Mouse (Mus musculus) stomach, embryonic 15.5 days (tissue): Measurements from ENCODE around the gene Arfip2. TPM values are rescaled to one million over a fixed set of nuclear protein-coding genes. Genes with fewer than 3 reads are reported as not detected.

ENCODE experiments used
- ATAC-seq: fragments of 200-750 bp; cut with Nextera tagmentation; 2 replicates; pipeline ENCODE4 v1.8.0; 2017; ENCODE audit warnings: low read depth, moderate number of reproducible peaks, moderate TSS enrichment; ENCODE audit not compliant: insufficient read depth, low FRiP score
- H3K27ac ChIP-seq: fragments of 300-500 bp; sonication (generic); 2 replicates; pipeline ENCODE4 v1.5.1; 2015; ENCODE audit warnings: mild to moderate bottlenecking, inconsistent platforms
- H3K27me3 ChIP-seq: fragments of 300-500 bp; sonication (generic); replicated peaks from 2 replicates; pipeline ENCODE4 v1.6.1; 2015; ENCODE audit warnings: inconsistent platforms
- H3K36me3 ChIP-seq: fragments of 300-500 bp; sonication (generic); 2 replicates; pipeline ENCODE4 v1.6.1; 2015; ENCODE audit warnings: inconsistent platforms
- H3K4me1 ChIP-seq: fragments of 300-500 bp; sonication (generic); 2 replicates; pipeline ENCODE4 v1.6.1; 2015; ENCODE audit warnings: inconsistent platforms
- H3K4me2 ChIP-seq: fragments of 300-500 bp; sonication (generic); 2 replicates; pipeline ENCODE4 v1.6.1; 2015; ENCODE audit warnings: mild to moderate bottlenecking, inconsistent platforms
- H3K4me3 ChIP-seq: fragments of 300-500 bp; sonication (generic); replicated peaks from 2 replicates; pipeline ENCODE4 v1.5.1; 2015; ENCODE audit warnings: inconsistent platforms
- H3K9ac ChIP-seq: fragments of 300-500 bp; sonication (generic); 2 replicates; pipeline ENCODE4 v1.6.1; 2015; ENCODE audit warnings: inconsistent platforms
- H3K9me3 ChIP-seq: fragments of 300-500 bp; sonication (generic); 2 replicates; pipeline ENCODE4 v1.6.1; 2016; ENCODE audit warnings: inconsistent platforms
- WGBS: fragments of 180-500 bp; shearing (Covaris S2); methylation state at CpG from one replicate; pipeline ENCODE4 v1.1.7; 2015; 5-methylcytosine and 5-hydroxymethylcytosine counted together
- polyA plus RNA-seq: library from polyadenylated mRNA; unstranded; fragments of >200 nt; fragmentation: Nextera tagmentation; extraction: Ambion mirVana; gene quantifications from 2 replicates; pipeline ENCODE4 v1.2.1, GENCODE M21; 2015

Arfip2 gene
- polyA plus RNA-seq, 1 experiment from 2014 or later = 69.0 TPM

- Histone ChIP-seq H3K9me3 (no peaks in the 10 kb centered on the region), H3K4me1 (peaks cover 9% of the 10 kb centered on the region; the same call in 1 of the 2 replicates), H3K4me3 (peak within 1 kb of the TSS; percentile 73), H3K27ac (peak within 1 kb of the TSS; percentile 74), H3K9ac (peak within 1 kb of the TSS; percentile 62; the same call in 1 of the 2 replicates), H3K4me2 (peak within 1 kb of the TSS; percentile 85), H3K36me3 (peaks cover 16% of the 10 kb centered on the region; the same call in 1 of the 2 replicates), H3K27me3 (no peaks in the 10 kb centered on the region)
- ATAC-seq = peak; percentile 91
- WGBS = 2% methylated on average over 44 of the region's 71 CpGs
These were observed 7.0 kb downstream of the Arfip2 start, which contains the start of gene Trim3 for GRCm38 (mm10) chr7:105633127-105633800. TSS of gene Trim3 (minus strand) at chr7:105633571.

- WGBS = 28% methylated on average over 4 of the region's 4 CpGs
- H3K36me3 ChIP-seq = peaks cover 16% of the 10 kb centered on the region; the same call in 1 of the 2 replicates
- peaks cover 9% of the 10 kb centered on the region; the same call in 1 of the 2 replicates for H3K4me1 ChIP-seq
- peak overlapping the region; percentile 85 for H3K4me2 ChIP-seq
- H3K9me3 ChIP-seq = no peaks in the 10 kb centered on the region
- H3K27ac ChIP-seq = no peak overlapping the region
- no peaks in the 10 kb centered on the region for H3K27me3 ChIP-seq
- no peak for ATAC-seq
- peak overlapping the region; percentile 73 for H3K4me3 ChIP-seq
- no peak overlapping the region; the same call in 1 of the 2 replicates for H3K9ac ChIP-seq
These were observed 7.7 kb downstream of the Arfip2 start for GRCm38 (mm10) chr7:105632551-105632972.

- H3K9ac ChIP-seq = no peak overlapping the region
- WGBS = 10% methylated on average over 3 of the region's 3 CpGs
- H3K36me3 ChIP-seq = peaks cover 12% of the 10 kb centered on the region; the same call in 1 of the 2 replicates
- no peaks in the 10 kb centered on the region for H3K9me3 ChIP-seq
- H3K4me1 ChIP-seq = peaks cover 6% of the 10 kb centered on the region; the same call in 1 of the 2 replicates
- H3K27me3 ChIP-seq = no peaks in the 10 kb centered on the region
- 0 out of 2 replicates have a peak, but pooled peaks have one; percentile 12 for ATAC-seq
- H3K4me3 ChIP-seq = no peak overlapping the region
- no peak overlapping the region for H3K4me2 ChIP-seq
- H3K27ac ChIP-seq = no peak overlapping the region
These were observed 11.6 kb downstream of the Arfip2 start for GRCm38 (mm10) chr7:105628633-105629032.

- no peak overlapping the region for H3K4me2 ChIP-seq
- peaks cover 26% of the 10 kb centered on the region; the same call in 1 of the 2 replicates for H3K36me3 ChIP-seq
- 0 out of 2 replicates have a peak, but pooled peaks cover 6% of the 10 kb centered on the region for H3K4me1 ChIP-seq
- no peaks in the 10 kb centered on the region for H3K9me3 ChIP-seq
- ATAC-seq = no peak
- no peaks in the 10 kb centered on the region for H3K27me3 ChIP-seq
- no peak overlapping the region for H3K4me3 ChIP-seq
- H3K27ac ChIP-seq = no peak overlapping the region
- WGBS = 73% methylated on average over 6 of the region's 6 CpGs
- H3K9ac ChIP-seq = no peak overlapping the region
These were observed 14.8 kb downstream of the Arfip2 start for GRCm38 (mm10) chr7:105625397-105625796.

- WGBS = 72% methylated on average over 8 of the region's 8 CpGs
- Histone ChIP-seq H3K27ac (no peak overlapping the region), H3K4me3 (no peak overlapping the region), H3K4me1 (no peaks in the 10 kb centered on the region), H3K36me3 (peaks cover 37% of the 10 kb centered on the region), H3K9me3 (no peaks in the 10 kb centered on the region), H3K4me2 (no peak overlapping the region), H3K27me3 (no peaks in the 10 kb centered on the region), H3K9ac (no peak overlapping the region)
- ATAC-seq = no peak
These were observed 18.4 kb downstream of the Arfip2 start for GRCm38 (mm10) chr7:105621646-105622292.

GRCm38 (mm10) chr7:105621053-105621452 is 19.2 kb downstream of the Arfip2 start:
- 69% methylated on average over 4 of the region's 4 CpGs for WGBS

GRCm38 (mm10) chr7:105619701-105620100 is 20.5 kb downstream of the Arfip2 start:
- Histone ChIP-seq H3K36me3 (peaks cover 32% of the 10 kb centered on the region), H3K9me3 (no peaks in the 10 kb centered on the region), H3K9ac (no peak overlapping the region), H3K27ac (no peak overlapping the region), H3K27me3 (no peaks in the 10 kb centered on the region), H3K4me2 (no peak overlapping the region), H3K4me3 (no peak overlapping the region), H3K4me1 (no peaks in the 10 kb centered on the region)
- WGBS = 46% methylated on average over 3 of the region's 3 CpGs
- no peak for ATAC-seq

More at GRCm38 (mm10) chr7:105621053-105621452, 19.2 kb downstream of the Arfip2 start:
- H3K4me3 ChIP-seq = no peak overlapping the region
- H3K36me3 ChIP-seq = peaks cover 37% of the 10 kb centered on the region
- no peaks in the 10 kb centered on the region for H3K27me3 ChIP-seq
- no peak overlapping the region for H3K27ac ChIP-seq
- no peak for ATAC-seq
- no peaks in the 10 kb centered on the region for H3K9me3 ChIP-seq
- H3K4me2 ChIP-seq = no peak overlapping the region
- no peaks in the 10 kb centered on the region for H3K4me1 ChIP-seq
- H3K9ac ChIP-seq = no peak overlapping the region

- Histone ChIP-seq H3K4me2 (no peak overlapping the region), H3K9me3 (no peaks in the 10 kb centered on the region), H3K9ac (no peak overlapping the region), H3K27me3 (no peaks in the 10 kb centered on the region), H3K27ac (no peak overlapping the region), H3K4me3 (no peak overlapping the region), H3K36me3 (peaks cover 26% of the 10 kb centered on the region), H3K4me1 (no peaks in the 10 kb centered on the region)
- 93% methylated on average over 22 of the region's 22 CpGs for WGBS
- ATAC-seq = no peak
These were observed 22.4 kb downstream of the Arfip2 start for GRCm38 (mm10) chr7:105617810-105618209.

GRCm38 (mm10) chr7:105616561-105616960 is 23.7 kb downstream of the Arfip2 start:
- no peaks in the 10 kb centered on the region for H3K27me3 ChIP-seq
- no peaks in the 10 kb centered on the region for H3K4me1 ChIP-seq
- no peaks in the 10 kb centered on the region for H3K9me3 ChIP-seq
- no peak overlapping the region for H3K9ac ChIP-seq
- no peak overlapping the region for H3K27ac ChIP-seq
- no peak overlapping the region for H3K4me2 ChIP-seq
- ATAC-seq = no peak
- WGBS = 68% methylated on average over 6 of the region's 6 CpGs
- H3K4me3 ChIP-seq = no peak overlapping the region
- peaks cover 21% of the 10 kb centered on the region for H3K36me3 ChIP-seq

- no peak overlapping the region for H3K9ac ChIP-seq
- peaks cover 23% of the 10 kb centered on the region for H3K36me3 ChIP-seq
- no peaks in the 10 kb centered on the region for H3K27me3 ChIP-seq
- no peak overlapping the region for H3K4me2 ChIP-seq
- no peak overlapping the region for H3K27ac ChIP-seq
- H3K4me3 ChIP-seq = no peak overlapping the region
- 80% methylated on average over 1 of the region's 1 CpGs for WGBS
- no peaks in the 10 kb centered on the region for H3K4me1 ChIP-seq
- no peak; the same call in 1 of the 2 replicates for ATAC-seq
- H3K9me3 ChIP-seq = no peaks in the 10 kb centered on the region
These were observed 24.5 kb downstream of the Arfip2 start for GRCm38 (mm10) chr7:105615720-105616119.

- Histone ChIP-seq H3K4me1 (no peaks in the 10 kb centered on the region), H3K27me3 (no peaks in the 10 kb centered on the region), H3K4me2 (no peak overlapping the region), H3K9me3 (no peaks in the 10 kb centered on the region), H3K36me3 (peaks cover 19% of the 10 kb centered on the region), H3K9ac (no peak overlapping the region), H3K27ac (no peak overlapping the region), H3K4me3 (no peak overlapping the region)
- no peak for ATAC-seq
- WGBS = 75% methylated on average over 1 of the region's 1 CpGs
These were observed 25.8 kb downstream of the Arfip2 start for GRCm38 (mm10) chr7:105614400-105614799.

GRCm38 (mm10) chr7:105611767-105612166 is 28.4 kb downstream of the Arfip2 start:
- WGBS = 88% methylated on average over 1 of the region's 1 CpGs

More at GRCm38 (mm10) chr7:105611767-105612166, 28.4 kb downstream of the Arfip2 start:
- Histone ChIP-seq H3K4me2 (no peak overlapping the region), H3K4me3 (no peak overlapping the region), H3K4me1 (no peaks in the 10 kb centered on the region), H3K9ac (no peak overlapping the region), H3K27ac (no peak overlapping the region), H3K36me3 (peaks cover 11% of the 10 kb centered on the region), H3K9me3 (no peaks in the 10 kb centered on the region), H3K27me3 (no peaks in the 10 kb centered on the region)
- ATAC-seq = no peak
